Comparison of ENCODE assay signal across 19 mouse cellular contexts in the genomic region with DNA sequence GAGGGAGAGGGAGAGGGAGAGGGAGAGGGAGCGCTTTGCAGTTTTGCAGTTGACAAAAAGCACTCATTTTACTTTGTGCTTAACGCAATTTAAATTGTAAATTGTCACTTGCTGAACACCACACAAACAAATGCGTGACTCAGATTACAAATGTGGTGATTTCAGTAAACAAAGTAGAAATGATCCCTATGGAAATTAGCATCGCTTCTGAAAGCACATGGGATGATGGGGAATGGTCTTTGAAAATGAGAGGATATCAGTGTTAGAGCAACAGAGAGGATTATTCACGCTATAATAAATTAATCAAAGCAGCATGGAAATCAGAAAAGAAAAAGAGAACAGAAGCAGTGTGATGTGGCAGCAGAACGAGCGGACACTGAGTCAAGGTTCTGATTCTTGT.
"Had no signal": no experiment of that assay in that cellular context is flagged by ENCODE, and none has a peak within 500 bp of the region (broad histone marks: within the 10 kb centered on the region; RNA-seq: fewer than 3 reads in every experiment).

No protein-coding gene starts in this region.

- H3K9me3 ChIP-seq: midbrain, embryonic 13.5 days; neural tube, embryonic 13.5 days; neural tube, embryonic 15.5 days; stomach, embryonic 15.5 days had no signal

- ATAC-seq: midbrain, embryonic 13.5 days; midbrain, embryonic 16.5 days had no signal

- H3K4me1 ChIP-seq: stomach, embryonic 15.5 days had no signal

- DNase-seq: lung, adult 18-20 months; lung, embryonic 14.5 days; lung, postnatal 10 days; lung, postnatal 4 days; right cerebral cortex, adult 18-20 months; right cerebral cortex, postnatal 25 days; right cerebral cortex, postnatal 4 days; spleen, adult 18-20 months; thymus, adult 2 months; thymus, postnatal 25 days; thymus, postnatal 4 days had no signal

- H3K36me3 ChIP-seq: midbrain, embryonic 13.5 days; neural tube, embryonic 13.5 days; neural tube, embryonic 15.5 days; stomach, embryonic 15.5 days had no signal

- H3K27ac ChIP-seq: midbrain, embryonic 13.5 days; neural tube, embryonic 13.5 days; neural tube, embryonic 15.5 days; stomach, embryonic 15.5 days; stomach, postnatal 0 days had no signal

- H3K9ac ChIP-seq: lung, embryonic 14.5 days; midbrain, embryonic 13.5 days; neural tube, embryonic 13.5 days; neural tube, embryonic 15.5 days; stomach, embryonic 15.5 days had no signal

- H3K4me2 ChIP-seq: lung, embryonic 14.5 days; midbrain, embryonic 11.5 days; midbrain, embryonic 13.5 days; neural tube, embryonic 13.5 days; neural tube, embryonic 15.5 days; stomach, embryonic 15.5 days had no signal

- H3K4me3 ChIP-seq: midbrain, embryonic 13.5 days; myocyte; neural tube, embryonic 13.5 days; neural tube, embryonic 15.5 days; stomach, embryonic 15.5 days had no signal

- H3K27me3 ChIP-seq: midbrain, embryonic 13.5 days; neural tube, embryonic 13.5 days; neural tube, embryonic 15.5 days; stomach, embryonic 15.5 days had no signal
